Mouse (Mus musculus): Measurements from ENCODE around the gene Med24.
"Not testable (repeated sequence)": the region's sequence is repeated elsewhere in the genome, so short reads cannot be mapped to it uniquely, and the experiment has no call there.

Gene Med24

GRCm38 (mm10) chr11:98723098-98723497, 6.1 kb downstream of the Med24 start:
- no peak for DNase-seq (ENCODE audit: low spot score in 2 of 2)

- peak in 1 of 2 experiments; percentile 62 for DNase-seq (ENCODE audit: low spot score in 2 of 2)
Observed at GRCm38 (mm10) chr11:98721458-98722226, 7.6 kb downstream of the Med24 start.

- DNase-seq (ENCODE audit: low spot score in 2 of 2), result no peak
Observed at GRCm38 (mm10) chr11:98720756-98721155, 8.5 kb downstream of the Med24 start.

- peak; percentile 69 to 71 for DNase-seq (ENCODE audit: low spot score in 2 of 2)
Observed at GRCm38 (mm10) chr11:98717904-98718303, 11.3 kb downstream of the Med24 start.

GRCm38 (mm10) chr11:98715946-98716345, 13.3 kb downstream of the Med24 start:
- DNase-seq (ENCODE audit: low spot score in 2 of 2), result no peak

- DNase-seq (ENCODE audit: low spot score in 2 of 2), result no peak
Observed at GRCm38 (mm10) chr11:98713703-98714102, 15.5 kb downstream of the Med24 start.

GRCm38 (mm10) chr11:98712009-98712408, 17.2 kb downstream of the Med24 start:
- not testable (repeated sequence) for DNase-seq (ENCODE audit: low spot score in 2 of 2)

GRCm38 (mm10) chr11:98711046-98711434, 18.2 kb downstream of the Med24 start:
- DNase-seq (ENCODE audit: low spot score in 2 of 2), result no peak

- DNase-seq (ENCODE audit: low spot score in 2 of 2), result peak in 1 of 2 experiments; percentile 71
Observed at GRCm38 (mm10) chr11:98710416-98711045, 18.7 kb downstream of the Med24 start.

- no peak for DNase-seq (ENCODE audit: low spot score in 2 of 2)
Observed at GRCm38 (mm10) chr11:98709001-98709741, 20.1 kb downstream of the Med24 start.

- no peak for DNase-seq (ENCODE audit: low spot score in 2 of 2)
Observed at GRCm38 (mm10) chr11:98708282-98708956, 20.8 kb downstream of the Med24 start.

GRCm38 (mm10) chr11:98707401-98708281, 21.6 kb downstream of the Med24 start:
- DNase-seq (ENCODE audit: low spot score in 2 of 2), result no peak

- DNase-seq (ENCODE audit: low spot score in 2 of 2), result no peak
Observed at GRCm38 (mm10) chr11:98705021-98705420, 24.2 kb downstream of the Med24 start.

- no peak for DNase-seq (ENCODE audit: low spot score in 2 of 2)
Observed at GRCm38 (mm10) chr11:98702323-98702722, 26.9 kb downstream of the Med24 start.

- DNase-seq (ENCODE audit: low spot score in 2 of 2), result peak in 1 of 2 experiments; percentile 3
Observed at GRCm38 (mm10) chr11:98701213-98701670, 28.0 kb downstream of the Med24 start, which contains the start of gene Csf3. Gene Csf3, plus strand, starts transcription at chr11:98701263.

- DNase-seq (ENCODE audit: low spot score in 2 of 2), result peak; percentile 40 to 74
Observed at GRCm38 (mm10) chr11:98699911-98700310, 29.3 kb downstream of the Med24 start.

GRCm38 (mm10) chr11:98698849-98699640, 30.2 kb downstream of the Med24 start:
- DNase-seq (ENCODE audit: low spot score in 2 of 2), result no peak

- no peak for DNase-seq (ENCODE audit: low spot score in 2 of 2)
Observed at GRCm38 (mm10) chr11:98697225-98697624, 32.0 kb downstream of the Med24 start.

- no peak for DNase-seq (ENCODE audit: low spot score in 2 of 2)
Observed at GRCm38 (mm10) chr11:98696454-98697216, 32.6 kb downstream of the Med24 start.

Measured in frontal cortex, postnatal 14 days (tissue).